8 mouse cellular contexts compared by ENCODE assay signal in the genomic region with DNA sequence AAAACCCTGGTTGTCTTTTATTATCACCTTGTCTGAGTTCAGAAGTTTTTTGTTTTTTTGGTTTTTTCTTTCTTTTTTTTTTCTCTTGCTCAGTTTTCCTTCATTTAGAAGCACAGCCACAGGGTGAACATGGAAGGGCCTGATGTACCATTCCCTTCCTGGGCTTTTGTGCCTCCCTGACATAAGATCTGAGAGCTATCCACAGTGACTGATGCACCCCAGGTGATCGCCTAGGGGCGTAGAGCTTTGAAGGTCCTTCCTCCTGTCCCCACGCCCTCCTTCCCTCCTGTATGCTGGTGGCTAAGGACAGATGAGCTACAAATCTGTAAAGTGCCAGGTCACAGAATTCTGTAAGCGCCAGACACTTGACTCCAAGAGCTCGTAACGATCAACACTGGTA.
DNase-seq lines count a peak whose midpoint lies in the region; ATAC-seq and TF ChIP-seq lines count a peak whose summit lies in the region.
"Had no signal": no experiment of that assay in that cellular context is flagged by ENCODE, and none has a peak within 500 bp of the region (broad histone marks: within the 10 kb centered on the region; RNA-seq: fewer than 3 reads in every experiment).

No protein-coding gene starts in this region.

- no peaks in the 10 kb centered on the region for H3K36me3 ChIP-seq in kidney, embryonic 16.5 days (ENCODE audit: insufficient read depth, low read length)
- no peaks in the 10 kb centered on the region for H3K36me3 ChIP-seq in kidney, adult 2 months (ENCODE audit: control insufficient read depth, insufficient read depth, low read length)
- H3K36me3 ChIP-seq in embryonic facial prominence, embryonic 11.5 days (replicated peaks; ENCODE audit: control insufficient read depth, insufficient read depth, low read depth, low read length) = no peaks in the 10 kb centered on the region
- H3K36me3 ChIP-seq in hindbrain, embryonic 12.5 days = no peaks in the 10 kb centered on the region
- H3K36me3 ChIP-seq in midbrain, postnatal 0 days (ENCODE audit: insufficient read depth, low read length) = no peaks in the 10 kb centered on the region

- no peak overlapping the region for H3K4me3 ChIP-seq in kidney, embryonic 16.5 days (ENCODE audit: low read length)
- no peak overlapping the region for H3K4me3 ChIP-seq in kidney, adult 2 months (ENCODE audit: insufficient read depth, low read depth, low read length)
- no peak overlapping the region for H3K4me3 ChIP-seq in embryonic facial prominence, embryonic 11.5 days (ENCODE audit: low read depth, low read length)
- no peak overlapping the region for H3K4me3 ChIP-seq in hindbrain, embryonic 12.5 days
- no peak overlapping the region for H3K4me3 ChIP-seq in midbrain, postnatal 0 days (ENCODE audit: low read depth, low read length)
- H3K4me3 ChIP-seq: erythroblast, embryonic 14.5 days had no signal

- no peak overlapping the region for H3K4me2 ChIP-seq in kidney, embryonic 16.5 days (replicated peaks; ENCODE audit: low read depth, low read length)
- H3K4me2 ChIP-seq in embryonic facial prominence, embryonic 11.5 days (ENCODE audit: low read depth, low read length) = no peak overlapping the region
- H3K4me2 ChIP-seq in hindbrain, embryonic 12.5 days (replicated peaks) = no peak overlapping the region
- no peak overlapping the region for H3K4me2 ChIP-seq in midbrain, postnatal 0 days (ENCODE audit: low read depth, low read length, poor library complexity, severe bottlenecking)

- no peak for ATAC-seq in kidney, embryonic 16.5 days (ENCODE audit: low FRiP score, low TSS enrichment)
- ATAC-seq in embryonic facial prominence, embryonic 11.5 days (replicated peaks; ENCODE audit: insufficient number of reproducible peaks, low FRiP score, low TSS enrichment, low read depth) = no peak
- ATAC-seq in hindbrain, embryonic 12.5 days (ENCODE audit: low FRiP score) = no peak
- no peak for ATAC-seq in midbrain, postnatal 0 days (ENCODE audit: low FRiP score)

- no peak for DNase-seq in kidney, adult 2 months
- peak; percentile 5 for DNase-seq in embryonic facial prominence, embryonic 11.5 days (ENCODE audit: low spot score)
- peak; percentile 9 for DNase-seq in midbrain, postnatal 0 days (ENCODE audit: low spot score)
- no peak for DNase-seq in cerebellum, adult 11 months
- no peak for DNase-seq in spleen, adult 12 weeks (ENCODE audit: low spot score)

- no peaks in the 10 kb centered on the region for H3K9me3 ChIP-seq in kidney, embryonic 16.5 days (ENCODE audit: low read length)
- no peaks in the 10 kb centered on the region for H3K9me3 ChIP-seq in embryonic facial prominence, embryonic 11.5 days (replicated peaks; ENCODE audit: control insufficient read depth, low read length)
- H3K9me3 ChIP-seq in hindbrain, embryonic 12.5 days (replicated peaks) = no peaks in the 10 kb centered on the region
- H3K9me3 ChIP-seq in midbrain, postnatal 0 days (ENCODE audit: low read length) = no peaks in the 10 kb centered on the region

- WGBS in kidney, embryonic 16.5 days = 66% methylated on average over 6 of the region's 6 CpGs
- WGBS in kidney, adult 2 months = 80% methylated on average over 6 of the region's 6 CpGs
- WGBS in embryonic facial prominence, embryonic 11.5 days = 66% methylated on average over 6 of the region's 6 CpGs
- 56% methylated on average over 6 of the region's 6 CpGs for WGBS in hindbrain, embryonic 12.5 days
- 66% methylated on average over 6 of the region's 6 CpGs for WGBS in midbrain, postnatal 0 days

- no peak for TF ChIP-seq POLR2A in kidney, adult 2 months (IDR thresholded peaks at IDR 0.05; ENCODE audit: low read depth, low read length)

- 0 out of 2 replicates have a peak overlapping the region, but pooled peaks have one; percentile 10 for H3K9ac ChIP-seq in kidney, embryonic 16.5 days (replicated peaks; ENCODE audit: low read length)
- H3K9ac ChIP-seq in embryonic facial prominence, embryonic 11.5 days (replicated peaks; ENCODE audit: low read length) = no peak overlapping the region
- no peak overlapping the region for H3K9ac ChIP-seq in hindbrain, embryonic 12.5 days
- no peak overlapping the region for H3K9ac ChIP-seq in midbrain, postnatal 0 days (replicated peaks; ENCODE audit: low read length, poor library complexity, severe bottlenecking)

- TF ChIP-seq CTCF in kidney, adult 2 months (conservative IDR thresholded peaks at IDR 0.05; ENCODE audit: insufficient read depth, insufficient read length, low read depth, low read length) = no peak
- no peak for TF ChIP-seq CTCF in midbrain, postnatal 0 days (IDR thresholded peaks at IDR 0.05)

- H3K4me1 ChIP-seq in kidney, embryonic 16.5 days (ENCODE audit: insufficient read depth, low read length) = peaks cover 16% of the 10 kb centered on the region
- H3K4me1 ChIP-seq in kidney, adult 2 months (ENCODE audit: control insufficient read depth, insufficient read depth, low read length) = 0 out of 2 replicates have a peak, but pooled peaks cover 3% of the 10 kb centered on the region
- no peaks in the 10 kb centered on the region for H3K4me1 ChIP-seq in embryonic facial prominence, embryonic 11.5 days (ENCODE audit: control insufficient read depth, insufficient read depth, low read length)
- H3K4me1 ChIP-seq in hindbrain, embryonic 12.5 days = peaks cover 11% of the 10 kb centered on the region
- peaks cover 10% of the 10 kb centered on the region; the same call in 1 of the 2 replicates for H3K4me1 ChIP-seq in midbrain, postnatal 0 days (ENCODE audit: insufficient read depth, low read length)

- peak overlapping the region; percentile 80; the same call in 1 of the 2 replicates for H3K27ac ChIP-seq in kidney, embryonic 16.5 days (ENCODE audit: low read length)
- H3K27ac ChIP-seq in kidney, adult 2 months (ENCODE audit: insufficient read depth, low read depth, low read length) = no peak overlapping the region
- H3K27ac ChIP-seq in embryonic facial prominence, embryonic 11.5 days (replicated peaks; ENCODE audit: low read depth, low read length) = 0 out of 2 replicates have a peak overlapping the region, but pooled peaks have one; percentile 38
- H3K27ac ChIP-seq in hindbrain, embryonic 12.5 days = peak overlapping the region; percentile 81
- H3K27ac ChIP-seq in midbrain, postnatal 0 days (ENCODE audit: low read depth, low read length) = no peak overlapping the region

- no peaks in the 10 kb centered on the region for H3K27me3 ChIP-seq in kidney, embryonic 16.5 days (ENCODE audit: insufficient read depth, low read length)
- no peaks in the 10 kb centered on the region; the same call in 1 of the 2 replicates for H3K27me3 ChIP-seq in kidney, adult 2 months (replicated peaks; ENCODE audit: control insufficient read depth, insufficient read depth, low read length)
- H3K27me3 ChIP-seq in embryonic facial prominence, embryonic 11.5 days (ENCODE audit: control insufficient read depth, insufficient read depth, low read length) = no peaks in the 10 kb centered on the region
- H3K27me3 ChIP-seq in hindbrain, embryonic 12.5 days = no peaks in the 10 kb centered on the region
- H3K27me3 ChIP-seq in midbrain, postnatal 0 days (ENCODE audit: insufficient read depth, low read length) = no peaks in the 10 kb centered on the region

Comparison
In these comparisons a context has a peak if more than half of its experiments do, and no peak if none do; other contexts are left out.
1. H3K27ac ChIP-seq: peak in kidney, embryonic 16.5 days (single experiment), embryonic facial prominence, embryonic 11.5 days (single experiment) and hindbrain, embryonic 12.5 days (single experiment); none in kidney, adult 2 months (single experiment) and midbrain, postnatal 0 days (single experiment).
2. DNase-seq: peak in embryonic facial prominence, embryonic 11.5 days (single experiment) and midbrain, postnatal 0 days (single experiment); none in kidney, adult 2 months (single experiment), cerebellum, adult 11 months (single experiment) and spleen, adult 12 weeks (single experiment).